Mouse (Mus musculus) heart, adult 2 months (tissue): Measurements from ENCODE around the gene Ssh3.

Experiments used
- CTCF ChIP-seq: fragments of 200-600 bp; IDR thresholded peaks from 2 replicates; pipeline ENCODE4 v1.8.1; 2022; ENCODE audit warnings: antibody characterized with exemption, mild to moderate bottlenecking, moderate library complexity
- EP300 ChIP-seq: fragments of 200-500 bp; IDR thresholded peaks from 2 replicates; pipeline ENCODE4 v1.6.1; 2011; ENCODE audit warnings: low read depth, low read length, control low read depth; ENCODE audit not compliant: insufficient read depth
- POLR2A ChIP-seq: fragments of 200-500 bp; IDR thresholded peaks from 2 replicates; pipeline ENCODE4 v1.6.1; 2011; ENCODE audit warnings: mild to moderate bottlenecking, low read depth, low read length, control low read depth; ENCODE audit not compliant: insufficient read depth

GRCm38 (mm10) chr19:4219943-4220342, 49.0 kb downstream of the Ssh3 start:
- no peak for TF ChIP-seq CTCF
- TF ChIP-seq EP300: no peak
- no peak for TF ChIP-seq POLR2A
